In genomic region chr10:62650358-62650782, GRCm38 (mm10) we compare ENCODE assay signal across 8 mouse cellular contexts. TPM values are rescaled to one million over a fixed set of nuclear protein-coding genes. Genes with fewer than 3 reads are reported as not detected.
DNase-seq lines count a peak whose midpoint lies in the region; ATAC-seq and TF ChIP-seq lines count a peak whose summit lies in the region.

No protein-coding gene starts in this region.

- TF ChIP-seq CTCF in left cerebral cortex, adult 2 months (IDR thresholded peaks at IDR 0.05): no peak

- no peaks in the 10 kb centered on the region for H3K27me3 ChIP-seq in hindbrain, embryonic 11.5 days (ENCODE audit: control insufficient read depth, insufficient read depth, low read length)

- H3K9ac ChIP-seq in hindbrain, embryonic 11.5 days (ENCODE audit: low read depth, low read length): peak overlapping the region; percentile 91

- WGBS in hindbrain, embryonic 11.5 days: 0% methylated on average over 17 of the region's 17 CpGs

- H3K36me3 ChIP-seq in hindbrain, embryonic 11.5 days (ENCODE audit: control insufficient read depth, insufficient read depth, low read length): peaks cover 3% of the 10 kb centered on the region; the same call in 1 of the 2 replicates

- no peak for ATAC-seq in hindbrain, embryonic 11.5 days (ENCODE audit: low FRiP score)
- peak; percentile 12 for ATAC-seq in megakaryocyte progenitor cell, adult 5-6 weeks (replicated peaks; ENCODE audit: poor library complexity)

- H3K27ac ChIP-seq in left cerebral cortex, adult 2 months: peak overlapping the region; percentile 98
- peak overlapping the region; percentile 97 for H3K27ac ChIP-seq in brown adipose tissue, adult 24 weeks (replicated peaks; ENCODE audit: low read depth, low read length)
- H3K27ac ChIP-seq in hindbrain, embryonic 11.5 days (ENCODE audit: low read depth, low read length): peak overlapping the region; percentile 90

- DNase-seq in left cerebral cortex, adult 2 months (ENCODE audit: extremely low spot score in 1 of 2, low spot score in 2 of 2): no peak
- DNase-seq in left cerebral cortex, adult 11 months (ENCODE audit: low spot score): no peak
- no peak for DNase-seq in hindbrain, embryonic 11.5 days (ENCODE audit: low spot score)
- no peak for DNase-seq in left cerebral cortex, adult 8-10 months (ENCODE audit: low spot score in 2 of 2)
- no peak for DNase-seq in urinary bladder, postnatal 25 days (ENCODE audit: low spot score)
- DNase-seq in adrenal gland, adult (ENCODE audit: inconsistent age in 2 of 2, low spot score in 1 of 2): no peak

- intact Hi-C loops in left cerebral cortex, adult 2 months (cut with DNase I): loop anchor here (2.0 kb wide), 2 partner anchors 142 to 164 kb away; partner anchors contain the start of genes Ccar1 and Vps26a

- H3K4me1 ChIP-seq in brown adipose tissue, adult 24 weeks (ENCODE audit: control insufficient read depth, insufficient read depth, insufficient read length, low read length): peaks cover 7% of the 10 kb centered on the region; the same call in 1 of the 2 replicates
- no peaks in the 10 kb centered on the region; the same call in none of the 2 replicates for H3K4me1 ChIP-seq in hindbrain, embryonic 11.5 days (replicated peaks; ENCODE audit: control insufficient read depth, insufficient read depth, low read length)

- H3K4me2 ChIP-seq in hindbrain, embryonic 11.5 days (replicated peaks; ENCODE audit: low read depth, low read length): peak overlapping the region; percentile 67

- peak overlapping the region; percentile 98 for H3K4me3 ChIP-seq in left cerebral cortex, adult 2 months
- H3K4me3 ChIP-seq in brown adipose tissue, adult 24 weeks (ENCODE audit: insufficient read depth, low read depth, low read length): peak overlapping the region; percentile 93
- peak overlapping the region; percentile 96 for H3K4me3 ChIP-seq in hindbrain, embryonic 11.5 days (ENCODE audit: low read depth, low read length)

- H3K9me3 ChIP-seq in hindbrain, embryonic 11.5 days (ENCODE audit: control insufficient read depth, low read length): no peaks in the 10 kb centered on the region

RNA-seq across cellular contexts. Expression of gene Ddx50, which starts 0.6 kb away (rescaled TPM):
- 10 to 100 TPM; 86.3 to 91.1 TPM for total RNA-seq in left cerebral cortex, adult 2 months (2021)
- polyA plus RNA-seq in brown adipose tissue, adult 24 weeks (2012; ENCODE audit: insufficient read depth, insufficient read length, missing spikeins): 79.1 and 95.4 TPM in 2 replicates
- 124 and 143 TPM in 2 replicates for polyA plus RNA-seq in hindbrain, embryonic 11.5 days (2014; fragmentation: Nextera tagmentation; extraction: Ambion mirVana)
- 112 and 121 TPM in 2 replicates for total RNA-seq in megakaryocyte progenitor cell, adult 5-6 weeks (2015)
- total RNA-seq in megakaryocyte progenitor cell, adult 5-6 weeks (2017): 98.4 and 111 TPM in 2 replicates
- 10 to 100 TPM; 80.2 to 87.7 (median 86.1) TPM for total RNA-seq in left cerebral cortex, adult 8-10 months (2022)

RNA-seq across cellular contexts. Expression of gene Ddx21, which starts 48.3 kb away (rescaled TPM):
- 10 to 100 TPM; 21.1 to 21.8 TPM for total RNA-seq in left cerebral cortex, adult 2 months (2021)
- 18.9 TPM in 2 replicates for polyA plus RNA-seq in brown adipose tissue, adult 24 weeks (2012; ENCODE audit: insufficient read depth, insufficient read length, missing spikeins)
- polyA plus RNA-seq in hindbrain, embryonic 11.5 days (2014; fragmentation: Nextera tagmentation; extraction: Ambion mirVana): 33.7 and 37.1 TPM in 2 replicates
- 115 and 119 TPM in 2 replicates for total RNA-seq in megakaryocyte progenitor cell, adult 5-6 weeks (2015)
- 148 and 187 TPM in 2 replicates for total RNA-seq in megakaryocyte progenitor cell, adult 5-6 weeks (2017)
- 10 to 100 TPM; 18.6 to 21.8 (median 19.5) TPM for total RNA-seq in left cerebral cortex, adult 8-10 months (2022)

Comparison
In these comparisons a context has a peak if more than half of its experiments do, and no peak if none do; other contexts are left out.
1. RNA of gene Ddx21, which starts 48.3 kb away (total RNA-seq): 115 to 187 TPM in megakaryocyte progenitor cell, adult 5-6 weeks; 21.1 to 21.8 TPM in left cerebral cortex, adult 2 months and 18.6 to 21.8 TPM in left cerebral cortex, adult 8-10 months; every median in the first group is over 4 times any median in the second.
2. Peak in every context shown above with its lines, with median percentiles within 50 percentile points of each other: H3K27ac ChIP-seq and H3K4me3 ChIP-seq.